Mouse (Mus musculus): Measurements from ENCODE around the gene Polr2l.

Gene Polr2l

GRCm38 (mm10) chr7:141431434-141432185 is 43.3 kb downstream of the Polr2l start:
- no peak for DNase-seq (ENCODE audit: low spot score)

- DNase-seq (ENCODE audit: low spot score): no peak
These were observed 44.2 kb downstream of the Polr2l start for GRCm38 (mm10) chr7:141430585-141431240.

- no peak for DNase-seq (ENCODE audit: low spot score)
These were observed 44.9 kb downstream of the Polr2l start for GRCm38 (mm10) chr7:141429840-141430584.

GRCm38 (mm10) chr7:141429310-141429709 is 45.6 kb downstream of the Polr2l start, which contains the start of gene Cend1:
Gene Cend1, minus strand, starts transcription at chr7:141429491.
- DNase-seq (ENCODE audit: low spot score): peak; percentile 72

GRCm38 (mm10) chr7:141428701-141429100 is 46.2 kb downstream of the Polr2l start:
- no peak for DNase-seq (ENCODE audit: low spot score)

GRCm38 (mm10) chr7:141426948-141427730 is 47.8 kb downstream of the Polr2l start:
- no peak for DNase-seq (ENCODE audit: low spot score)

GRCm38 (mm10) chr7:141423811-141424210 is 51.1 kb downstream of the Polr2l start:
- no peak for DNase-seq (ENCODE audit: low spot score)
